8 mouse cellular contexts compared by ENCODE assay signal in the genomic region with DNA sequence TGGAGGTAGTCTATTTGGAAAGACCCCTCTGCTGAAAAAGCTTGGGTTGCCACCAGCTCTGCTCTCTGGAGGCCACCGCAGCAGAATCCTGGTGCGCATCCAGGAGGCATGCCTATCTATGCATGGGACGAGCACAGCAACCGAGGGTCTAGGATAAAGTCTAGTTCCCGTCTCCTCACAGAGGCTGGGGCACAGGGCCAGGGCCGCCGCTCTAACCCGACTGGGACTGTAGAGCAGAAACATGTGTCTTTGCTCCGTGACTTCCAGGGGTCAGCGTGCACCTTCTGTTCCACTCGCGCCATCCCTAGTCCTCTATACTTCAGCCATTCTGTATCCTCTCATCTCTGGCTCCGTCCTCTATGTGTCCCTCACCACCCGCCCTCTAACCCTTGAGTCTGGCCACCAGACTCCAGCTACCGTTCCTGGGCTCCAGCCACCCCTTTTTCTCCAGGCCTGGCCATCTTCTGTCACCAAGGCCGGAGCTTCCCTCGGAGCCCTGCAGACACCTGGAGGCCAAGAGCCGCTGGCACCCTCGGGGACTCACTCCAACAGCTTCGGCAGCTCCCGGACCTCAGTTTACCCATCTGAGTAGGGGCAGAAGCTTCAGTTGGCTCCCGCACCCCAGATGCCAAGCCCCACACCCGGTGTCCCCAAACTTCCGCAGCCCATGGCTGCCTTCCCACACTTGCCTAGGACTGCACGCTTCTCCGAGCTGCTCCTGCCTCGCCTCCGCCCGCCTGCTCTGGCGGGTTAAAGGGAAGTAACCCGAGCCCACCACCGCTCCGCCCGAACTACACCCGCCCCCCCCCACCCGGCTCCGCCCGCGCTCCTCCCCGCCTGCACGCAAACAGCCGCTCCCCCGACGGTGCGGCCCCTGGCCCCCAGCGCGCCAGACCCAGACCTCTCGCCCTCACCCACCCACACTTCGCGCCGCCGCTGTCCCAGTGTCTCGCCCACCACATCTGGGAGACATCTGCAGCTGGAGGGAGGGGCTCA. TPM values are rescaled to one million over a fixed set of nuclear protein-coding genes. Genes with fewer than 3 reads are reported as not detected.
A peak's percentile ranks its signal among the peaks of the same experiment; 100 is the strongest.
DNase-seq lines count a peak whose midpoint lies in the region; ATAC-seq and TF ChIP-seq lines count a peak whose summit lies in the region.

No protein-coding gene starts in this region.

- WGBS in forebrain, embryonic 15.5 days, result 14% methylated on average over 51 of the region's 53 CpGs
- 10% methylated on average over 53 of the region's 53 CpGs for WGBS in hindbrain, embryonic 12.5 days
- WGBS in lung, embryonic 14.5 days, result 6% methylated on average over 53 of the region's 53 CpGs

- no peak overlapping the region for H3K27ac ChIP-seq in forebrain, embryonic 15.5 days (replicated peaks)
- H3K27ac ChIP-seq in hindbrain, embryonic 12.5 days, result no peak overlapping the region
- no peak overlapping the region for H3K27ac ChIP-seq in lung, embryonic 14.5 days (ENCODE audit: low read depth)

- no peak for ATAC-seq in forebrain, embryonic 15.5 days (replicated peaks)
- ATAC-seq in hindbrain, embryonic 12.5 days (ENCODE audit: low FRiP score), result no peak
- ATAC-seq in lung, embryonic 14.5 days (ENCODE audit: insufficient read depth), result peak; percentile 86
- no peak for ATAC-seq in CD4-positive, CD25-positive, alpha-beta regulatory T cell, adult 4 months

- no peaks in the 10 kb centered on the region for H3K9me3 ChIP-seq in forebrain, embryonic 15.5 days
- H3K9me3 ChIP-seq in hindbrain, embryonic 12.5 days (replicated peaks), result no peaks in the 10 kb centered on the region
- H3K9me3 ChIP-seq in lung, embryonic 14.5 days (ENCODE audit: low read depth, low read length), result no peaks in the 10 kb centered on the region

- peak overlapping the region; percentile 28 for H3K4me3 ChIP-seq in forebrain, embryonic 15.5 days
- H3K4me3 ChIP-seq in hindbrain, embryonic 12.5 days, result peak overlapping the region; percentile 34
- H3K4me3 ChIP-seq in lung, embryonic 14.5 days (ENCODE audit: low read depth, low read length), result peak overlapping the region; percentile 38

- H3K27me3 ChIP-seq in forebrain, embryonic 15.5 days, result peaks cover 5% of the 10 kb centered on the region; the same call in 1 of the 2 replicates
- peaks cover 25% of the 10 kb centered on the region for H3K27me3 ChIP-seq in hindbrain, embryonic 12.5 days
- peaks cover 6% of the 10 kb centered on the region; the same call in 1 of the 2 replicates for H3K27me3 ChIP-seq in lung, embryonic 14.5 days (ENCODE audit: insufficient read depth, low read length)

- peaks cover 6% of the 10 kb centered on the region for H3K4me1 ChIP-seq in forebrain, embryonic 15.5 days
- peaks cover 10% of the 10 kb centered on the region for H3K4me1 ChIP-seq in hindbrain, embryonic 12.5 days
- no peaks in the 10 kb centered on the region; the same call in 1 of the 2 replicates for H3K4me1 ChIP-seq in lung, embryonic 14.5 days (ENCODE audit: insufficient read depth)

- no peak for TF ChIP-seq CTCF in lung, embryonic 14.5 days (IDR thresholded peaks at IDR 0.05; ENCODE audit: low read depth)

- peak overlapping the region; percentile 47 for H3K4me2 ChIP-seq in forebrain, embryonic 15.5 days (replicated peaks)
- peak overlapping the region; percentile 58 for H3K4me2 ChIP-seq in hindbrain, embryonic 12.5 days (replicated peaks)
- H3K4me2 ChIP-seq in lung, embryonic 14.5 days, result peak overlapping the region; percentile 78

- no peaks in the 10 kb centered on the region for H3K36me3 ChIP-seq in forebrain, embryonic 15.5 days
- no peaks in the 10 kb centered on the region for H3K36me3 ChIP-seq in hindbrain, embryonic 12.5 days
- no peaks in the 10 kb centered on the region for H3K36me3 ChIP-seq in lung, embryonic 14.5 days (ENCODE audit: insufficient read depth)

- DNase-seq in urinary bladder, postnatal 14 days (ENCODE audit: low spot score), result peak; percentile 51
- no peak for DNase-seq in urinary bladder, postnatal 10 days (ENCODE audit: low spot score)
- DNase-seq in lung, embryonic 14.5 days, result peak; percentile 77
- peak; percentile 62 for DNase-seq in retina, postnatal 1 day
- DNase-seq in cerebellum, adult 9-11 months, result no peak

- no peak overlapping the region for H3K9ac ChIP-seq in forebrain, embryonic 15.5 days (replicated peaks)
- H3K9ac ChIP-seq in hindbrain, embryonic 12.5 days, result peak overlapping the region; percentile 43
- H3K9ac ChIP-seq in lung, embryonic 14.5 days, result peak overlapping the region; percentile 34

RNA-seq across cellular contexts. Expression of a gene that starts 13.1 kb away (rescaled TPM):
- polyA plus RNA-seq in forebrain, embryonic 15.5 days (2015; fragmentation: Nextera tagmentation; extraction: Ambion mirVana), result 2.7 and 3.4 TPM in 2 replicates
- 3.5 and 4.6 TPM in 2 replicates for polyA plus RNA-seq in hindbrain, embryonic 12.5 days (2016; fragmentation: Nextera tagmentation; extraction: Ambion mirVana)
- 3.8 TPM in 2 replicates for polyA plus RNA-seq in lung, embryonic 14.5 days (2014; fragmentation: Nextera tagmentation; extraction: Ambion mirVana)
- under 1 TPM in 1 of 2 experiments, not detected in 1; 0.54 TPM for polyA plus RNA-seq in CD4-positive, CD25-positive, alpha-beta regulatory T cell, adult 4 months (2017; shearing (Covaris generic))

RNA-seq across cellular contexts. Expression of a gene that starts 37.2 kb away (rescaled TPM):
- 1.5 and 2.2 TPM in 2 replicates for polyA plus RNA-seq in forebrain, embryonic 15.5 days (2015; fragmentation: Nextera tagmentation; extraction: Ambion mirVana)
- 0.42 and 0.56 TPM in 2 replicates for polyA plus RNA-seq in hindbrain, embryonic 12.5 days (2016; fragmentation: Nextera tagmentation; extraction: Ambion mirVana)
- polyA plus RNA-seq in lung, embryonic 14.5 days (2014; fragmentation: Nextera tagmentation; extraction: Ambion mirVana), result 0.19 and 0.28 TPM in 2 replicates
- under 1 TPM in 1 of 2 experiments, not detected in 1; 0.42 TPM for polyA plus RNA-seq in CD4-positive, CD25-positive, alpha-beta regulatory T cell, adult 4 months (2017; shearing (Covaris generic))

RNA-seq across cellular contexts. Expression of a gene that starts 54.2 kb away (rescaled TPM):
- 0.19 TPM in 1 of 2 replicates, not detected in the other for polyA plus RNA-seq in forebrain, embryonic 15.5 days (2015; fragmentation: Nextera tagmentation; extraction: Ambion mirVana)
- polyA plus RNA-seq in hindbrain, embryonic 12.5 days (2016; fragmentation: Nextera tagmentation; extraction: Ambion mirVana), result 0.17 TPM in 1 of 2 replicates, not detected in the other
- polyA plus RNA-seq in lung, embryonic 14.5 days (2014; fragmentation: Nextera tagmentation; extraction: Ambion mirVana), result not detected in 2 replicates
- polyA plus RNA-seq in CD4-positive, CD25-positive, alpha-beta regulatory T cell, adult 4 months (2017; shearing (Covaris generic)), result not detected

Comparison
In these comparisons a context has a peak if more than half of its experiments do, and no peak if none do; other contexts are left out.
1. DNase-seq: peak in urinary bladder, postnatal 14 days (single experiment), lung, embryonic 14.5 days (single experiment) and retina, postnatal 1 day (single experiment); none in urinary bladder, postnatal 10 days (single experiment) and cerebellum, adult 9-11 months (single experiment).
2. Peak in every context shown above with its lines, with median percentiles within 50 percentile points of each other: H3K4me2 ChIP-seq and H3K4me3 ChIP-seq.